Comparison of ENCODE assay signal across 19 mouse cellular contexts in the genomic region with DNA sequence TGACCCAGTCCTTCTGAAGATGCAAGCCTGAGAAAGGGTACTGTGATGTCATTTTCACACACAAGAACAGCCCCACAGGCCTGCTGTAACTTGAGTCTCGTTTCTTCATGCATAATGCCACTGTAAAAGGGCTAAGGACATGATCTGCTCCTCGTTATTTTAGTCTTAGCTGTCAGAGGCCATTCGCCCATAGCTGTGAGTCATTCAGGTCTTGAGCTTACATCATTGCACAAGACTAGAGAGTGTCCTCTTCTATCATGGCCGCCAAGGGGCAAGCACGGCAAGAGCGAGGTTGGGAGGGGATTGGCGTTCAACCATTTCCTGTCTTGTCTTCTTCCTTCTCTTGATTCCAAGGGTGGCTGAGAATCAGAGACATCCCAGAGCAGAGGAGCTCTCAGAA.
"Had no signal": no experiment of that assay in that cellular context is flagged by ENCODE, and none has a peak within 500 bp of the region (broad histone marks: within the 10 kb centered on the region; RNA-seq: fewer than 3 reads in every experiment).

No protein-coding gene starts in this region.

- H3K27me3 ChIP-seq: kidney, embryonic 15.5 days; liver, embryonic 13.5 days; midbrain, embryonic 13.5 days; neural tube, embryonic 12.5 days; neural tube, embryonic 15.5 days had no signal

- H3K4me1 ChIP-seq: midbrain, embryonic 13.5 days; neural tube, embryonic 12.5 days; neural tube, embryonic 15.5 days had no signal

- DNase-seq: kidney, adult 11 months; kidney, adult 8-10 months; kidney, postnatal 10 days; kidney, postnatal 36 days; layer of hippocampus, postnatal 36 days; liver, embryonic 13.5 days; lung, adult 2 months; lung, postnatal 14 days; right cerebral cortex, adult 18-20 months; right cerebral cortex, postnatal 14 days; right cerebral cortex, postnatal 4 days; thymus, adult 2 months; thymus, postnatal 14 days; thymus, postnatal 4 days had no signal

- H3K9me3 ChIP-seq: kidney, embryonic 15.5 days; liver, embryonic 13.5 days; midbrain, embryonic 13.5 days; neural tube, embryonic 12.5 days; neural tube, embryonic 15.5 days had no signal

- H3K4me3 ChIP-seq: kidney, embryonic 15.5 days; left cerebral cortex, adult 2 months; liver, embryonic 13.5 days; midbrain, embryonic 13.5 days; neural tube, embryonic 12.5 days; neural tube, embryonic 15.5 days had no signal

- H3K36me3 ChIP-seq: kidney, embryonic 15.5 days; liver, embryonic 13.5 days; midbrain, embryonic 13.5 days; neural tube, embryonic 12.5 days; neural tube, embryonic 15.5 days had no signal
